Mouse (Mus musculus) embryonic facial prominence, embryonic 11.5 days (tissue): ENCODE measurements around the gene Fancg. TPM values are rescaled to one million over a fixed set of nuclear protein-coding genes. Genes with fewer than 3 reads are reported as not detected.

ENCODE experiments used
- ATAC-seq: fragments of 200-750 bp; cut with Nextera tagmentation; replicated peaks from 2 replicates; pipeline ENCODE4 v1.8.0; 2017; ENCODE audit warnings: low read depth; ENCODE audit not compliant: insufficient number of reproducible peaks, low FRiP score, low TSS enrichment
- DNase-seq: peaks from one replicate; pipeline ENCODE4 v3.0.0-alpha.2; 2015; ENCODE audit warnings: low spot score
- H3K27ac ChIP-seq: fragments of 300-500 bp; sonication (generic); replicated peaks from 2 replicates; pipeline ENCODE4 v1.5.1; 2014; ENCODE audit warnings: mild to moderate bottlenecking, low read depth, low read length, control low read depth
- H3K27me3 ChIP-seq: fragments of 300-500 bp; sonication (generic); 2 replicates; pipeline ENCODE4 v1.6.1; 2014; ENCODE audit warnings: mild to moderate bottlenecking, low read length, moderate library complexity, mixed read lengths; ENCODE audit not compliant: control insufficient read depth, insufficient read depth
- H3K36me3 ChIP-seq: fragments of 300-500 bp; sonication (generic); replicated peaks from 2 replicates; pipeline ENCODE4 v1.6.1; 2014; ENCODE audit warnings: low read depth, mild to moderate bottlenecking, low read length, moderate library complexity, mixed read lengths; ENCODE audit not compliant: control insufficient read depth, insufficient read depth
- H3K4me1 ChIP-seq: fragments of 300-500 bp; sonication (generic); 2 replicates; pipeline ENCODE4 v1.6.1; 2014; ENCODE audit warnings: low read length, mixed read lengths; ENCODE audit not compliant: control insufficient read depth, insufficient read depth
- H3K4me2 ChIP-seq: fragments of 300-500 bp; sonication (generic); 2 replicates; pipeline ENCODE4 v1.6.1; 2014; ENCODE audit warnings: low read depth, mild to moderate bottlenecking, control low read depth, low read length, moderate library complexity
- H3K4me3 ChIP-seq: fragments of 300-500 bp; sonication (generic); 2 replicates; pipeline ENCODE4 v1.5.1; 2014; ENCODE audit warnings: low read depth, low read length, control low read depth
- H3K9ac ChIP-seq: fragments of 300-500 bp; sonication (generic); replicated peaks from 2 replicates; pipeline ENCODE4 v1.6.1; 2014; ENCODE audit warnings: mild to moderate bottlenecking, control low read depth, low read length
- H3K9me3 ChIP-seq: fragments of 300-500 bp; sonication (generic); replicated peaks from 2 replicates; pipeline ENCODE4 v1.6.1; 2016; ENCODE audit warnings: mild to moderate bottlenecking, low read length, inconsistent platforms, mixed read lengths; ENCODE audit not compliant: control insufficient read depth
- WGBS: fragments of 180-500 bp; shearing (Covaris S2); extraction: QIAGEN DNeasy Blood & Tissue Kit; methylation state at CpG from one replicate; pipeline ENCODE4 v1.1.7; 2014; 5-methylcytosine and 5-hydroxymethylcytosine counted together
- polyA plus RNA-seq: library from polyadenylated mRNA; unstranded; fragments of >200 nt; fragmentation: Nextera tagmentation; extraction: Ambion mirVana; gene quantifications from 2 replicates; pipeline ENCODE4 v1.2.1, GENCODE M21; 2014

The Fancg gene
- polyA plus RNA-seq, 1 experiment from 2014 or later, result 19.7 TPM

- H3K4me2 ChIP-seq, result no peak overlapping the region
- DNase-seq (no peak), ATAC-seq (no peak)
- H3K4me3 ChIP-seq, result no peak overlapping the region
- peaks cover 12% of the 10 kb centered on the region for H3K36me3 ChIP-seq
- WGBS, result 71% methylated on average over 17 of the region's 17 CpGs
- no peaks in the 10 kb centered on the region for H3K9me3 ChIP-seq
- no peaks in the 10 kb centered on the region for H3K27me3 ChIP-seq
- no peaks in the 10 kb centered on the region; the same call in 1 of the 2 replicates for H3K4me1 ChIP-seq
- H3K27ac ChIP-seq, result no peak overlapping the region
- no peak overlapping the region for H3K9ac ChIP-seq
These were observed 11.0 kb upstream of the Fancg start for GRCm38 (mm10) chr4:43021341-43021740.

- Histone ChIP-seq H3K4me1 (no peaks in the 10 kb centered on the region; the same call in 1 of the 2 replicates), H3K9me3 (no peaks in the 10 kb centered on the region), H3K4me2 (no peak overlapping the region), H3K4me3 (no peak overlapping the region), H3K9ac (no peak overlapping the region), H3K27ac (no peak overlapping the region), H3K27me3 (no peaks in the 10 kb centered on the region), H3K36me3 (peaks cover 12% of the 10 kb centered on the region)
- ATAC-seq, result no peak
- WGBS, result 84% methylated on average over 16 of the region's 16 CpGs
- no peak for DNase-seq
These were observed 10.6 kb upstream of the Fancg start for GRCm38 (mm10) chr4:43020876-43021275.

GRCm38 (mm10) chr4:43019641-43020465 lies 9.5 kb upstream of the Fancg start:
- peaks cover 12% of the 10 kb centered on the region for H3K36me3 ChIP-seq
- H3K9ac ChIP-seq, result no peak overlapping the region
- 93% methylated on average over 23 of the region's 23 CpGs for WGBS
- no peaks in the 10 kb centered on the region; the same call in 1 of the 2 replicates for H3K4me1 ChIP-seq
- DNase-seq, result no peak
- no peaks in the 10 kb centered on the region for H3K27me3 ChIP-seq
- ATAC-seq, result 0 out of 2 replicates have a peak, but pooled peaks have one; percentile 15
- H3K4me2 ChIP-seq, result no peak overlapping the region
- no peak overlapping the region for H3K4me3 ChIP-seq
- no peaks in the 10 kb centered on the region for H3K9me3 ChIP-seq
- no peak overlapping the region for H3K27ac ChIP-seq

- H3K27ac ChIP-seq, result no peak overlapping the region
- no peaks in the 10 kb centered on the region for H3K9me3 ChIP-seq
- WGBS, result 92% methylated on average over 10 of the region's 10 CpGs
- no peak overlapping the region for H3K4me2 ChIP-seq
- H3K4me1 ChIP-seq, result no peaks in the 10 kb centered on the region
- no peaks in the 10 kb centered on the region for H3K27me3 ChIP-seq
- peaks cover 12% of the 10 kb centered on the region for H3K36me3 ChIP-seq
- no peak overlapping the region for H3K9ac ChIP-seq
- ATAC-seq (no peak), DNase-seq (no peak)
- no peak overlapping the region for H3K4me3 ChIP-seq
These were observed 8.9 kb upstream of the Fancg start for GRCm38 (mm10) chr4:43019176-43019575.

DNA sequence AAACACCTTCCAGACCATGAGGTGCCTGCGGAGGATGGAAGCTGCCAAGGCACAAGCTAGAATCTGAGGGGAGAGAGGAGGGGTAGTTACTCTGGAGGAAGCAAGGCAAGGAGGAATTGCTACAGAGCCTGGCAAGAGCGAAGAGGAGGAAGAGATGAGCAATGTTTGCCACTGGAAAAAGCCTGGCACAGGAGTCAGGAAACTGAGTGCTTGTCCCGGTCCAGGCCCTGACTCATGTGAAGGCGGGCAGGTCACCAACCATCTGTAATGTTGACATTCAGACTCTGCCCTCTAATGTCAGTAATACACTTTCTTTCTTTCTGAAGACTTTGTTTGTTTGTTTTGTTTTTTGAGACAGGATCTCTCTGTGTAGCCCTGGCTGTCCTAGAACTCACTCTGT lies 7.8 kb upstream of the Fancg start:
- ATAC-seq, result no peak
- Histone ChIP-seq H3K36me3 (peaks cover 12% of the 10 kb centered on the region), H3K27ac (no peak overlapping the region), H3K9me3 (no peaks in the 10 kb centered on the region), H3K9ac (no peak overlapping the region), H3K4me1 (no peaks in the 10 kb centered on the region), H3K4me2 (no peak overlapping the region), H3K4me3 (no peak overlapping the region), H3K27me3 (no peaks in the 10 kb centered on the region)
- WGBS, result 92% methylated on average over 4 of the region's 4 CpGs
- no peak for DNase-seq

DNA sequence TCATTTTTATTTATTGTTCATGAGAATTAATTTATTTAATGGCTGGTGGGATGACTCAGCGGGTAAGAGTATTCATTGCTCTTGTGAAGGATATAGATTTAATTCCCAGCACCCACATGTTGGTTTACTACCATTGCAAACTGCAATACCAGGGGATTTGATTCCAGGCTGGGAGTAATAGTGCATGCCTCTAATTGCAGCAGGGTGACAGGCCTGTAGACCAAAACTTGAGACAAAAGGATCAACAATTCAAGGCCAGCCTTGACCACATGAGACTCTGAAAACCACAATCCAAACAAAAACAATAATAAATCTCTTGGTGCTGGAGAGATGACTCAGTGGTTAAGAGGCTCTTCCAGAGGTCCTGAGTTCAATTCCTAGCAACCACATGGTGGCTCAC lies 1.8 kb upstream of the Fancg start:
- no peak for ATAC-seq
- WGBS, result 94% methylated on average over 1 of the region's 1 CpGs

DNA sequence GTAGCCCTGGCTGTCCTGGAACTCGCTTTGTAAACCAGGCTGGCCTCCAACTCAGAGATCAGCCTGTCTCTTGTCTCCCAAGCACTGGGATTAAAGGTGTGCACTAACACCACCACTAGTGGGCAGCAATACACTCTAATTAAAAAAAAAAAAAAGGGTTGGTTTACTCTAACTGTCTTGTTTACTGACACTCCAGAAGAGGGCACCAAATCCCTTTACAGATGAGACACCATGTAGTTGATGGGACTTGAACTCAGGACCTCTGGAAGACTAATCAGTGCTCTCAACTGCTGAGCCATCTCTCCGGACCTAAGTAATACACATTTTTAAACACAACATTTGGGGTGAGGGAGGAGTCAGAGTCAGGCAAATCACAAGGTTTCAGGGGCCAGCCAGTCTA lies 4.5 kb downstream of the Fancg start:
- Histone ChIP-seq H3K9me3 (no peaks in the 10 kb centered on the region), H3K4me2 (no peak overlapping the region), H3K36me3 (no peaks in the 10 kb centered on the region; the same call in 1 of the 2 replicates), H3K27me3 (no peaks in the 10 kb centered on the region), H3K9ac (no peak overlapping the region), H3K4me1 (no peaks in the 10 kb centered on the region), H3K27ac (no peak overlapping the region), H3K4me3 (no peak overlapping the region)
- 63% methylated on average over 2 of the region's 2 CpGs for WGBS
- ATAC-seq, result no peak
- peak; percentile 27 for DNase-seq

More for the DNA sequence above, 1.8 kb upstream of the Fancg start:
- Histone ChIP-seq H3K4me2 (no peak overlapping the region), H3K4me3 (no peak overlapping the region), H3K27me3 (no peaks in the 10 kb centered on the region), H3K27ac (no peak overlapping the region), H3K36me3 (no peaks in the 10 kb centered on the region), H3K4me1 (no peaks in the 10 kb centered on the region), H3K9ac (no peak overlapping the region), H3K9me3 (no peaks in the 10 kb centered on the region)
- no peak for DNase-seq

DNA sequence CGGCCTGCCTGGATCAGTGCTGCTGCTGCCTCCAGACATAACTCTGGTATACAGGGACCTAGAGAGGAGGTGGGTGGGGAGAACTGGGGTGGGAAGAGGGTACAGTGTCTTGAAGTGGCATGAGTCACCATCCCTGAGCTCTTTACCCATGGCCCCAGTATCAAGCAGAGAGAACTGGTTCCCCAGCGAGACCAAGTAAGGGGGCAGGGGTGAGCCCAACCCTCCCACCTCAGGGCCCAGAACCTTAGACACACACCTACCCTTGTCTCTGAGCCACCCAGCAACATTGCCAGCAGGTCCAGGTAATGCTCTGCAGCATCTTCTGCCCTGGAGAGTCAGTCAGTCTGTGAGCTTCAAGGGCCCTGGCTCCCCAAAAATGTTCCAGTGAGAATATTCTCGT lies 5.4 kb downstream of the Fancg start:
- H3K27ac ChIP-seq, result no peak overlapping the region
- no peaks in the 10 kb centered on the region for H3K4me1 ChIP-seq
- H3K4me2 ChIP-seq, result no peak overlapping the region
- DNase-seq (no peak), ATAC-seq (no peak)
- no peak overlapping the region for H3K4me3 ChIP-seq
- no peak overlapping the region for H3K9ac ChIP-seq
- 92% methylated on average over 3 of the region's 3 CpGs for WGBS
- no peaks in the 10 kb centered on the region; the same call in 1 of the 2 replicates for H3K36me3 ChIP-seq
- no peaks in the 10 kb centered on the region for H3K27me3 ChIP-seq
- no peaks in the 10 kb centered on the region for H3K9me3 ChIP-seq
